8 mouse cellular contexts compared by ENCODE assay signal in the genomic region with DNA sequence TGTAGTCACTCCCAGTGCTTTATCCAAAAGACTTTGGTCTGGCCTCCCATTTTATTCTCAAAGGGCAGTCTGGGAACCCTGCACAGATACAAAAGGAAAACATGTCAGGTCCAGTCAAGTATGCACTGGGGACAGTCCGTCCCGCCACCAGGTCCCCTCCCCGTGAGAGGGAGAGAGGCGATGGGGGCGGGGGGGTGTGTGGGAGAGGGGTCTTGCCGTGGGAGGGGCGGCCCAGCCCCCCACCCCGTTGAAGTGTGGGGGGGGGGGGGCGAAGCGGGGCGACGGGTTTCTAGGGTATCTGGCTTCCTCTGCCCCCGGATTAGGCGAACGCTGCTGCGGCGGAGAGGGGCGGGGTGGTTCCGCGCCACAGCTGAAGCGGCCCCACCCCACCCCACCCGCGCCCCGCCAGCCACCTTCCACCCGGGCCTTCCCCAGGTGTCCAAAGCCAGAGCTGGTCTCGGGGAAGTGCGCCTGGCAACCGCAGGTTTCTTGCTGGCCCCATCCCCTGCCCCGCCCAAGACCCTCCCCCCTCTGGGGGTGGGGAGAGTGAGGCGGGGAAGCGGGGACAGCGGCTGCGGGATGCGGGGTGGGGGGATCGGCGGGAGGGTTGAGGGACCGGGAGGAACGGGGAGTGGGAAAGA. TPM values are rescaled to one million over a fixed set of nuclear protein-coding genes. Genes with fewer than 3 reads are reported as not detected.
DNase-seq lines count a peak whose midpoint lies in the region; ATAC-seq lines count a peak whose summit lies in the region.

No protein-coding gene starts in this region.

- no peak overlapping the region for H3K9ac ChIP-seq in lung, embryonic 15.5 days

- H3K4me2 ChIP-seq in lung, embryonic 15.5 days: no peak overlapping the region

- ATAC-seq in megakaryocyte, adult 5-6 weeks (ENCODE audit: poor library complexity, severe bottlenecking): no peak; the same call in none of the 2 replicates
- 0 out of 2 replicates have a peak, but pooled peaks have one; percentile 33 for ATAC-seq in lung, embryonic 15.5 days (ENCODE audit: borderline replicate concordance, extremely low read depth, low FRiP score, low TSS enrichment)

- peaks cover 2% of the 10 kb centered on the region for H3K27me3 ChIP-seq in megakaryocyte, embryonic 14.5 days (replicated peaks)
- H3K27me3 ChIP-seq in embryonic facial prominence, embryonic 10.5 days (replicated peaks; ENCODE audit: low read depth, poor library complexity, severe bottlenecking): no peaks in the 10 kb centered on the region; the same call in none of the 2 replicates
- H3K27me3 ChIP-seq in lung, embryonic 15.5 days: no peaks in the 10 kb centered on the region

- H3K4me3 ChIP-seq in megakaryocyte, embryonic 14.5 days (replicated peaks): peak overlapping the region; percentile 90
- H3K4me3 ChIP-seq in embryonic facial prominence, embryonic 10.5 days: no peak overlapping the region
- H3K4me3 ChIP-seq in lung, embryonic 15.5 days: no peak overlapping the region

- DNase-seq in cerebellum, postnatal 10 days: peak; percentile 59 to 60
- DNase-seq in cerebellum, adult 11 months: no peak
- peak; percentile 74 for DNase-seq in embryonic facial prominence, embryonic 10.5 days (ENCODE audit: low spot score)
- DNase-seq in thymus, postnatal 0 days (ENCODE audit: low spot score): peak; percentile 63
- DNase-seq in cerebellum, adult 18-20 months: no peak

- no peaks in the 10 kb centered on the region for H3K36me3 ChIP-seq in megakaryocyte, embryonic 14.5 days (replicated peaks; ENCODE audit: low read length)
- H3K36me3 ChIP-seq in embryonic facial prominence, embryonic 10.5 days (replicated peaks): no peaks in the 10 kb centered on the region
- no peaks in the 10 kb centered on the region for H3K36me3 ChIP-seq in lung, embryonic 15.5 days

- no peak overlapping the region for H3K27ac ChIP-seq in embryonic facial prominence, embryonic 10.5 days (replicated peaks)
- H3K27ac ChIP-seq in lung, embryonic 15.5 days: no peak overlapping the region

- no peaks in the 10 kb centered on the region for H3K9me3 ChIP-seq in megakaryocyte, embryonic 14.5 days
- no peaks in the 10 kb centered on the region for H3K9me3 ChIP-seq in embryonic facial prominence, embryonic 10.5 days
- no peaks in the 10 kb centered on the region for H3K9me3 ChIP-seq in lung, embryonic 15.5 days

- WGBS in embryonic facial prominence, embryonic 10.5 days: under 1% methylated on average over 35 of the region's 38 CpGs
- 4% methylated on average over 8 of the region's 38 CpGs for WGBS in lung, embryonic 15.5 days

- peaks cover 32% of the 10 kb centered on the region for H3K4me1 ChIP-seq in megakaryocyte, embryonic 14.5 days
- peaks cover 4% of the 10 kb centered on the region for H3K4me1 ChIP-seq in embryonic facial prominence, embryonic 10.5 days
- H3K4me1 ChIP-seq in lung, embryonic 15.5 days: no peaks in the 10 kb centered on the region; the same call in 1 of the 2 replicates

RNA-seq across cellular contexts. Expression of a gene that starts 29.7 kb away (rescaled TPM):
- polyA plus RNA-seq in megakaryocyte, embryonic 14.5 days (2012; ENCODE audit: insufficient read depth, low replicate concordance): 35.8 and 36.6 TPM in 2 replicates
- 194 and 206 TPM in 2 replicates for total RNA-seq in megakaryocyte, adult 5-6 weeks (2015)
- total RNA-seq in megakaryocyte, adult 5-6 weeks (2017): 27.6 and 49.7 TPM in 2 replicates
- polyA plus RNA-seq in embryonic facial prominence, embryonic 10.5 days (2016; fragmentation: Nextera tagmentation; extraction: Ambion mirVana): 1.6 and 1.8 TPM in 2 replicates
- 1.6 and 2.1 TPM in 2 replicates for polyA plus RNA-seq in lung, embryonic 15.5 days (2015; fragmentation: Nextera tagmentation; extraction: Ambion mirVana)
- 51.9 and 63.0 TPM in 2 replicates for polyA plus RNA-seq in thymus, postnatal 0 days (2015; fragmentation: Nextera tagmentation; extraction: Ambion mirVana)

Comparison
In these comparisons a context has a peak if more than half of its experiments do, and no peak if none do; other contexts are left out.
1. DNase-seq: peak in cerebellum, postnatal 10 days (2 of 2), embryonic facial prominence, embryonic 10.5 days (single experiment) and thymus, postnatal 0 days (single experiment); none in cerebellum, adult 11 months (single experiment) and cerebellum, adult 18-20 months (0 of 2).
2. RNA of a gene that starts 29.7 kb away (polyA plus RNA-seq): 51.9 to 63.0 TPM in thymus, postnatal 0 days and 35.8 to 36.6 TPM in megakaryocyte, embryonic 14.5 days; 1.6 to 2.1 TPM in lung, embryonic 15.5 days and 1.6 to 1.8 TPM in embryonic facial prominence, embryonic 10.5 days; every median in the first group is over 10 times any median in the second.